ENCODE assay signal across 8 mouse cellular contexts in genomic region chr7:101348312-101348711, GRCm38 (mm10). TPM values are rescaled to one million over a fixed set of nuclear protein-coding genes. Genes with fewer than 3 reads are reported as not detected.
DNase-seq lines count a peak whose midpoint lies in the region; ATAC-seq and TF ChIP-seq lines count a peak whose summit lies in the region.

No protein-coding gene starts in this region.

- H3K4me3 ChIP-seq in heart, adult 2 months, result peak overlapping the region; percentile 65
- peak overlapping the region; percentile 88 for H3K4me3 ChIP-seq in bone marrow, adult 2 months (replicated peaks; ENCODE audit: control insufficient read depth, low read depth, low read length)
- H3K4me3 ChIP-seq in macrophage (ENCODE audit: inconsistent target), result peak overlapping the region; percentile 92

- intact Hi-C loops in heart, adult 2 months (cut with DNase I), result loop anchor here (5.0 kb wide), 1 partner anchor 36 kb away; no protein-coding TSS in a partner anchor

- H3K79me2 ChIP-seq in heart, adult 2 months (replicated peaks; ENCODE audit: control insufficient read depth, insufficient read depth, low read length), result no peaks in the 10 kb centered on the region
- H3K79me2 ChIP-seq in macrophage (ENCODE audit: inconsistent target), result peaks cover 43% of the 10 kb centered on the region

- peak overlapping the region; percentile 53 for H3K9ac ChIP-seq in heart, adult 2 months (ENCODE audit: low read depth, low read length)

- H3K27ac ChIP-seq in heart, adult 2 months, result peak overlapping the region; percentile 38
- H3K27ac ChIP-seq in bone marrow, adult 2 months (ENCODE audit: control insufficient read depth, insufficient read depth, low read depth, low read length, poor library complexity), result peak overlapping the region; percentile 48
- peak overlapping the region; percentile 64 for H3K27ac ChIP-seq in macrophage

- no peak for TF ChIP-seq EP300 in heart, adult 2 months (IDR thresholded peaks at IDR 0.05; ENCODE audit: insufficient read depth, low read depth, low read length)

- no peaks in the 10 kb centered on the region for H3K27me3 ChIP-seq in heart, adult 2 months (ENCODE audit: control insufficient read depth, insufficient read depth, low read length)

- TF ChIP-seq CTCF in heart, adult 2 months (IDR thresholded peaks at IDR 0.05), result no peak
- TF ChIP-seq CTCF in bone marrow, adult 2 months (IDR thresholded peaks at IDR 0.05; ENCODE audit: control insufficient read depth, insufficient read depth, low read length), result no peak

- 5% methylated on average over 13 of the region's 13 CpGs for WGBS in heart, adult 2 months
- WGBS in bone marrow, adult 2 months, result under 1% methylated on average over 13 of the region's 13 CpGs
- 3% methylated on average over 13 of the region's 13 CpGs for WGBS in macrophage (ENCODE audit: missing documents)

- H3K4me1 ChIP-seq in heart, adult 2 months (ENCODE audit: control insufficient read depth, insufficient read depth, low read length), result peaks cover 3% of the 10 kb centered on the region; the same call in 1 of the 2 replicates
- peaks cover 1% of the 10 kb centered on the region; the same call in 1 of the 2 replicates for H3K4me1 ChIP-seq in bone marrow, adult 2 months (ENCODE audit: control insufficient read depth, insufficient read depth, low read length)

- no peak for TF ChIP-seq POLR2A in heart, adult 2 months (IDR thresholded peaks at IDR 0.05; ENCODE audit: insufficient read depth, low read depth, low read length)
- TF ChIP-seq POLR2A in bone marrow, adult 2 months (IDR thresholded peaks at IDR 0.05; ENCODE audit: borderline replicate concordance, control insufficient read depth, low read depth, low read length), result no peak

- no peaks in the 10 kb centered on the region for H3K36me3 ChIP-seq in heart, adult 2 months (ENCODE audit: control insufficient read depth, insufficient read depth, low read length)
- H3K36me3 ChIP-seq in macrophage (ENCODE audit: inconsistent target), result no peaks in the 10 kb centered on the region

- DNase-seq in heart, adult 2 months, result peak in 1 of 2 experiments; percentile 15
- DNase-seq in heart, adult 11 months, result no peak
- peak; percentile 49 for DNase-seq in induced T-regulatory cell, adult 2 months (ENCODE audit: low read depth)
- no peak for DNase-seq in left cerebral cortex, adult 11 months (ENCODE audit: low spot score)
- no peak for DNase-seq in urinary bladder, postnatal 36 days (ENCODE audit: low spot score in 2 of 2)

- ATAC-seq in megakaryocyte progenitor cell, adult 5-6 weeks (replicated peaks; ENCODE audit: poor library complexity), result no peak

RNA-seq across cellular contexts. Expression of gene Arap1, which starts 0.4 kb away (rescaled TPM):
- total RNA-seq in heart, adult 2 months (2021), result 10 to 100 TPM; 30.1 to 32.6 TPM
- polyA plus RNA-seq in heart, adult 2 months (2012; rRNA removed), result 55.9 and 68.5 TPM in 2 replicates
- 86.0 and 162 TPM in 2 replicates for polyA plus RNA-seq in bone marrow, adult 2 months (2011; ENCODE audit: insufficient read depth, insufficient read length, low replicate concordance, missing spikeins)
- total RNA-seq in macrophage (2018; cell fraction: chromatin; rRNA removed), result 1,000 to 10,000 TPM; 1,474 to 3,673 (median 2,470) TPM
- total RNA-seq in macrophage (2018; cell fraction: cytosol; rRNA removed), result 100 to 1,000 TPM; 324 to 594 (median 401) TPM
- total RNA-seq in macrophage (2018; cell fraction: nucleus; rRNA removed), result 1,000 to 10,000 TPM in 21 of 26 experiments, 100 to 1,000 TPM in 5; 671 to 1,624 (median 1,183) TPM
- 195 to 293 TPM (median 225 TPM) in 3 replicates for polyA plus RNA-seq in macrophage (2018)
- 34.3 and 41.2 TPM in 2 replicates for total RNA-seq in megakaryocyte progenitor cell, adult 5-6 weeks (2015)
- total RNA-seq in megakaryocyte progenitor cell, adult 5-6 weeks (2017), result 63.1 and 89.4 TPM in 2 replicates

RNA-seq across cellular contexts. Expression of gene Stard10, which starts 31.4 kb away (rescaled TPM):
- 10 to 100 TPM; 53.1 to 62.2 TPM for total RNA-seq in heart, adult 2 months (2021)
- polyA plus RNA-seq in heart, adult 2 months (2012; rRNA removed), result 113 and 141 TPM in 2 replicates
- polyA plus RNA-seq in bone marrow, adult 2 months (2011; ENCODE audit: insufficient read depth, insufficient read length, low replicate concordance, missing spikeins), result 114 and 142 TPM in 2 replicates
- 1 to 10 TPM in 2 of 26 experiments, not detected in 24; 1.1 to 5.2 TPM for total RNA-seq in macrophage (2018; cell fraction: chromatin; rRNA removed)
- total RNA-seq in macrophage (2018; cell fraction: cytosol; rRNA removed), result 1 to 10 TPM in 6 of 26 experiments, under 1 TPM in 19, not detected in 1; 0.20 to 1.4 (median 0.77) TPM
- total RNA-seq in macrophage (2018; cell fraction: nucleus; rRNA removed), result 10 to 100 TPM in 1 of 26 experiments, 1 to 10 TPM in 5, under 1 TPM in 3, not detected in 17; 0.81 to 16.4 (median 1.1) TPM
- polyA plus RNA-seq in macrophage (2018), result 0.68 to 0.99 TPM (median 0.88 TPM) in 3 replicates
- total RNA-seq in megakaryocyte progenitor cell, adult 5-6 weeks (2015), result 50.4 and 59.3 TPM in 2 replicates
- 23.1 and 31.2 TPM in 2 replicates for total RNA-seq in megakaryocyte progenitor cell, adult 5-6 weeks (2017)

RNA-seq across cellular contexts. Expression of gene Atg16l2, which starts 46.3 kb away (rescaled TPM):
- total RNA-seq in heart, adult 2 months (2021), result 1 to 10 TPM; 7.8 to 8.9 TPM
- polyA plus RNA-seq in heart, adult 2 months (2012; rRNA removed), result 22.8 and 27.1 TPM in 2 replicates
- 28.2 and 38.6 TPM in 2 replicates for polyA plus RNA-seq in bone marrow, adult 2 months (2011; ENCODE audit: insufficient read depth, insufficient read length, low replicate concordance, missing spikeins)
- 100 to 1,000 TPM in 11 of 26 experiments, 10 to 100 TPM in 15; 38.9 to 249 (median 85.4) TPM for total RNA-seq in macrophage (2018; cell fraction: chromatin; rRNA removed)
- total RNA-seq in macrophage (2018; cell fraction: cytosol; rRNA removed), result 1 to 10 TPM; 2.0 to 9.2 (median 5.0) TPM
- 100 to 1,000 TPM in 1 of 26 experiments, 10 to 100 TPM in 25; 13.5 to 103 (median 42.4) TPM for total RNA-seq in macrophage (2018; cell fraction: nucleus; rRNA removed)
- polyA plus RNA-seq in macrophage (2018), result 4.0 to 14.2 TPM (median 6.1 TPM) in 3 replicates
- 9.8 and 14.7 TPM in 2 replicates for total RNA-seq in megakaryocyte progenitor cell, adult 5-6 weeks (2015)
- total RNA-seq in megakaryocyte progenitor cell, adult 5-6 weeks (2017), result 6.7 and 7.1 TPM in 2 replicates

Comparison
In these comparisons a context has a peak if more than half of its experiments do, and no peak if none do; other contexts are left out.
1. RNA of gene Stard10, which starts 31.4 kb away (polyA plus RNA-seq): 114 to 142 TPM in bone marrow, adult 2 months and 113 to 141 TPM in heart, adult 2 months; 0.68 to 0.99 TPM in macrophage; every median in the first group is over 10 times any median in the second.
2. Peak in every context shown above with its lines, with median percentiles within 50 percentile points of each other: H3K27ac ChIP-seq and H3K4me3 ChIP-seq.